Mouse (Mus musculus) T-helper 1 cell (primary cell): ENCODE measurements around the gene Cuedc2.

ENCODE experiments used
- in situ Hi-C: fragments of 300-600 bp; cut with MboI, MseI; formaldehyde crosslinking; loops from one replicate; pipeline ENCODE4 v1.15.1; 2025; ENCODE audit warnings: high pct_unique_total_duplicates

Cuedc2 gene

GRCm38 (mm10) chr19:46321101-46321943, 17.2 kb downstream of the Cuedc2 start:
- in situ Hi-C loops = no loop called here

GRCm38 (mm10) chr19:46320076-46320785, 18.3 kb downstream of the Cuedc2 start:
- in situ Hi-C loops = no loop called here

- in situ Hi-C loops = no loop called here
These were observed 19.7 kb downstream of the Cuedc2 start for GRCm38 (mm10) chr19:46318586-46319378.

- in situ Hi-C loops = no loop called here
These were observed 20.5 kb downstream of the Cuedc2 start for GRCm38 (mm10) chr19:46318031-46318471.

DNA sequence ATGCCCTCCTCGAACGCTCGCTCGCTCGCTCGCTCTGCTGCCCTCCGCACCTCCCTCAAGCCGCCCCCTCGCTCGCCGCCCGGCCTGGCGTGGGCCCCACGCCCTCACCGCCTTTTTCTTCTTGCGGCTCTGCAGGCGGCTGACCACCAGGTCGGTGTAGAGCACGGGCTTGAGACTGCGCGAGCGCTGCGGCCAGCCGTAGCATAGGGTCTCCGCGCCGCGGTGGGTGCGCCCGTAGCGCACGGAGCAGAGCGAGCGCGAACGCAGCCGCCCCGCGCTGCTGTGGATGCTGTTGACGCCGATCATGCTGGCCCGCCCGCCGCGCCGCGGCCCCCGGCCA, 21.0 kb downstream of the Cuedc2 start:
- in situ Hi-C loops = no loop called here

DNA sequence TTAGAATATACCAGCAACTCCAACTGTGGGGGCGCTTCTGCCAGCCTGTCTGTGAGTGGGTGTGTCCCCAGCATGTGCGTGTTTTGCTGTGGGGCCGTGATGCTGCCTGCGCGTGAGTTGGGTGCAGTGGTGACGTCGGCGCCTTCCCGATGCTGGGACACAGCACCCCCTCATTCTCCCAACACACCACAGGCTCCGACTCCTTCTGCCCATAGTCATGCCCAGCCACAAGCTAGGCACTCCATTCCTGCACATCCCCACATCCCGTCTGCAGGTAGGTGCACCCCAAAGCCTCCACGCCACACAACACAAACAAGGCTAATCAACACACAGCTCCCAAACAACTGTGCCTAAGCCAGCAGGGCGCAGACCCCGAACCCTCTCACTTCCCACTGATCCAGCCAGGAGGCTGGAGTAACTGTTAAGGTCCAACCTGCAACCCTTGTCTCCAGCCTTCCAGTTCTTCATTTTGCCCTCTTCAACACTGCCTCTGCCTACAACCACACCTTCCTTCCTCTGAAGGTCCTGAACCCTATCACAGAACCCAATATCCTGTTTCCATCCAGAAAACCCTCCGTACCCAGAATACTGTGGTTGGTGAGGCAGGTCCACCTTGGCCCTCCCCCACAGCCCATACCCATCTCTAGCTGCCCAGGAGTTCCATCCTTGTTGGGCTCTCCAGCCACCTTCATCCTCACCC, 21.5 kb downstream of the Cuedc2 start:
- in situ Hi-C loops = no loop called here

DNA sequence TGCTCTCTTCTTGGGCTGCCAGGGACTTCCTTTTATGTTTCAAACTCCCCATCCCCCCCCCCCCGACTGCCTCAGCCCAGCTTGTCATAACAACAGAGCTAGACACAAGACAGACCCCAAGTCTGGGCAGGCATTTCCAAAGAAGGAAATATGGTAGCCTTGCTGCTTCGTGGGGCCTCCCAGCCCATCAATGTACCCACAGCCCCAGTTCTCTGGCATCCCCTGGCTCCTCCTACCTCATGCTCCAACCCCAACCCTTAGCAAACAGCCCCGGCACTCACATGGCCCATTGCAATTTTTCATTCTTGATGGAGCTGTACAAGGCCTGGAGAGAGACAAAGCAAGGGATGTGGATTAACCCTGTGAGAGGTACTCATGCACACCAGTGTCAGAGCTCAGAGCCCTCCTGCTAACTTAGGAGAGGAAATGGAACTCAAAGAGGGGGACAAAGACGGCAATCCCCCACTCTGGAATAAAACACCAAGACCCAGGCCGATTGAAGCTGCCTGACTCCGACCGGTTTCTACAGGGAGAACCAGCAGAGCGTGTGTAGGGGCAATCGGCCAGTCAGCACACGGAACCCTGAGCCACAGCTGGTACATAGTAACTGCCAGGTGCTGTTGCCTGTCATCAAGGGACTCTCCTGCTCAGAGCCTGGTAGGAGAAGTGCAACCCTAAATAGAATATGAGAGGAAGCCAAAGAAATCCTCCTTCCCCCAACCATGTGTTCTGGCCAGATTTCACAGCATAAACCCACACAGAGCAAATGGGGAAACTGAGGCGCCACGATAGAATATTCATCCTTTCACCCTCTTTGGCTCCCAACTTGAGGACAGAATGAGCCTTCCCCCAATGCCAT, 22.5 kb downstream of the Cuedc2 start:
- in situ Hi-C loops = no loop called here

GRCm38 (mm10) chr19:46314872-46315742, 23.4 kb downstream of the Cuedc2 start:
- in situ Hi-C loops = no loop called here

- in situ Hi-C loops = no loop called here
These were observed 24.3 kb downstream of the Cuedc2 start for GRCm38 (mm10) chr19:46314151-46314601.

- in situ Hi-C loops = no loop called here
These were observed 24.9 kb downstream of the Cuedc2 start for GRCm38 (mm10) chr19:46313591-46313990.

GRCm38 (mm10) chr19:46313116-46313515, 25.4 kb downstream of the Cuedc2 start:
- in situ Hi-C loops = no loop called here

DNA sequence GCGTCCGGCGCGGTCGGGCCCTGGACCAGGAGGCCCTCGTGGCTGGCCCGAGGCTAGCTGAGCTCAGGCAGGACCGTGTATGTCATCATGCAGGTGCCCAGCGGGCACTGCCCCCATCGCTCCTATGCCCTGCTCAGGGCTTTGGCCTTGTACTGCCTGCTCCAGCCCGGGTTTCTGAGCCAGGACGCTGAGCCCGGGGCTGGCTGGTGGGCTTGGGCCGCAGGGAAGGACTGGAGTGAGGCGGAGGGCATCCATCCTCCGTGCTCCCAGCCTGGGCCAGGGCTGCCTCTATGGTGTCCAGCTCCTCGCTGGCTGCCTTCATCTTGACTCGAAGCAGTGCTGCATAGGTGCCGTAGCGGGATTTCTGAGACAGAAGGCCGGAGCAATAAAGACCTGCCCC, 25.9 kb downstream of the Cuedc2 start:
- in situ Hi-C loops = no loop called here

DNA sequence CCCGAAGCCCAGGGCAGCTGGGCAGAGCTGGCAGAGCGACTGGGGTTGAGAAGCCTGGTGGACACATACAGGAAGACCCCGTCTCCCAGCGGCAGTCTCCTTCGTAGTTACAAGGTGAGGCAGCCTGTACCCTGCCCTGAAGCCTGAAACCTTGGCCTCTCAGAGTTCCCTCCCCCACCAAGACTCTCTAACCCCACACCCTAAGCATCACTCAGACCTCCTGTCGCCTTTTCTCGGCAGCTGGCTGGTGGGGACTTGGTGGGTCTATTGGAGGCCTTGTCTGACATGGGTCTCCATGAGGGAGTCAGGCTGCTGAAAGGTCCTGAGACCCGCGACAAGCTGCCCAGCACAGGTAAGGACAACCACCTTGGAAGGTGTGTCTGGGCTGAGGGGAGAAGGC, 27.2 kb downstream of the Cuedc2 start:
- in situ Hi-C loops = no loop called here

DNA sequence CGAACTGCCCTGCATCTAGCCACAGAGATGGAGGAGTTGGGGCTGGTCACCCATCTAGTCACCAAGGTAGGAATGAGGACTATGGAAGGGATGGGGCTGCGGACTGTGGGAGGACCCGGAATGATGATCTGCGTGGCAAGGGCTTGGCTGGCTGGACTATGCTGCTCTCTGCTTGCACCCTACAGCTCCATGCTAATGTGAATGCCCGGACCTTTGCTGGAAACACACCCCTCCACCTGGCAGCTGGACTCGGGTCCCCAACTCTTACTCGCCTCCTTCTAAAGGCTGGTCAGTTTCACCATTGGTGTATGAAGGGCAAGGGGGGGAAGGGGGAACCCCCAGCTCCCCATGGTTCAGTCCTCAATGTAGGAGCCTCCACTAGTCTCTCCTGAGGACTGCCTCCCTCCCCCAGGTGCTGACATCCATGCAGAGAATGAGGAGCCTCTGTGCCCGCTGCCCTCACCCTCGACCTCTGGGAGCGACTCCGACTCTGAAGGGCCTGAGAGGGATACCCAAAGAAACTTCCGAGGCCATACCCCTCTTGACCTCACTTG, 28.1 kb downstream of the Cuedc2 start:
- in situ Hi-C loops = no loop called here

DNA sequence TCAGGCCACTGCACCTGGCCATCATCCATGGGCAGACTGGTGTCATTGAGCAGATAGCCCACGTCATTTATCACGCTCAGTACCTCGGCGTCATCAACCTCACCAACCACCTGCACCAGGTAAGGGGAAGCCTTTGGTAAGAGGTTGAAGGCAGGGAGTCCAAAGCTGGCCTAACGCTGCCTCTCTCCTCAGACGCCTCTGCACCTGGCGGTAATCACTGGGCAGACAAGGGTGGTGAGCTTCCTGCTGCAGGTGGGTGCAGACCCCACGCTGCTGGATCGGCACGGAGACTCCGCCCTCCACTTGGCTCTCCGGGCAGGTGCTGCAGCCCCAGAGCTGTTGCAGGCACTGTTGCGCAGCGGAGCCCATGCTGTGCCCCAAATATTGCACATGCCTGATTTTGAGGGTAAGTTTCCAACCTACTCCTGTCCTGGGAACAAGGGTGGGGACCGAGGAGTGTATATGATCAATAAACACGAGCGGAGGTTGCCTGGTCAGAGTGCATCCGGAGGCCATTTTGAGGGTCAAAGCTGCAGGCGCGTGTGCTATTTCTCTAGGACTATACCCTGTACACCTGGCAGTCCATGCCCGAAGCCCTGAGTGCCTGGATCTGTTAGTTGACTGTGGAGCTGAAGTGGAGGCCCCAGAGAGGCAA, 28.7 kb downstream of the Cuedc2 start:
- in situ Hi-C loops = loop anchor here (5.0 to 10.0 kb wide), 2 partner anchors 172 to 775 kb away; no protein-coding TSS in a partner anchor

DNA sequence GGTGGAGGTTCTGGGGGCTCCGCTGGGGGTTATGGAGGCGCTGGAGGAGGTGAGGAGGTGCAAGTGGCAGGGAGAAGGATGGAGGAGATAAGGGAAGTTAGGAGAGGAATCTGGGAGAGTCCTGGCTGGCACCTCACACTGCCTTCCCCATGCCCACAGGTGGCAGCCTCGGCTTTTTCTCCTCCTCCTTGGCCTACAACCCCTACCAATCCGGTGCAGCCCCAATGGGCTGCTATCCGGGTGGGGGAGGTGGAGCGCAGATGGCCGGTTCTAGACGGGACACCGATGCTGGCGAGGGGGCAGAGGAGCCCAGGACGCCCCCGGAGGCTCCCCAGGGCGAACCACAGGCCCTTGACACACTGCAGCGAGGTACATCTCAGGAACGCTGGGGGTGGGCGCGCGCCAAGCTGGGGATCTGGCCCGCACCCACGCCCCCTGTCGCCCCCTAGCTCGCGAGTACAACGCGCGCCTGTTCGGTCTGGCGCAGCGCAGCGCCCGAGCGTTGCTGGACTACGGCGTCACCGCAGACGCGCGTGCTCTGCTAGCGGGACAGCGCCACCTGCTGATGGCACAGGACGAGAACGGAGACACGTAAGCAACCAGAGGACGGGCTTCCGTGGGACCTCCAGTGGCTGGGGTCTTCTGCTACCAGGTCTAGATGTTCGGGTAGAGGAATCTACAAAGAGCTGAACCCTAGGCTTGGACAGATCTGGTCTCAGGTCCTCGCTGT, 29.6 kb downstream of the Cuedc2 start:
- in situ Hi-C loops = loop anchor here (5.0 to 10.0 kb wide), 2 partner anchors 172 to 776 kb away; no protein-coding TSS in a partner anchor

- in situ Hi-C loops = loop anchor here (5.0 to 10.0 kb wide), 2 partner anchors 171 to 776 kb away; no protein-coding TSS in a partner anchor
These were observed 30.2 kb downstream of the Cuedc2 start for GRCm38 (mm10) chr19:46308303-46308702.

DNA sequence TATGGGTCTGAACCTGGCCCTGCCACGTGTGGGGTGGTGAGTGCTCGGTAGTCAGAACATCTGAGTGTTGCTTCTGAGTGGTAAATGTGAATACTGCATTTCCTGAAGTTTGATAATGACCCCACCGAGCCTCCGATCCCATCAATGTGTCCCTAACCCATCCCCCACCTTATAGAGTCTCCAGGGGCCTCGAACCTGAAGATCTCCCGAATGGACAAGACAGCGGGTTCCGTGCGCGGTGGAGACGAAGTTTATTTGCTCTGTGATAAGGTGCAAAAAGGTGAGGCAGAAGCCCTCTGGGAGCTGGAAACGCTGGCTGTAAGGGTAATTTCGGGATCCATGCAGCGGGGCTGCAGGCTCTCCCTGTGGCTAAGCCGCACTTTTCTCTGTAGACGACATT, 30.7 kb downstream of the Cuedc2 start:
- in situ Hi-C loops = loop anchor here (5.0 to 10.0 kb wide), 2 partner anchors 170 to 777 kb away; no protein-coding TSS in a partner anchor
